Mouse (Mus musculus): ENCODE results near the gene Cbarp. TPM values are rescaled to one million over a fixed set of nuclear protein-coding genes. Genes with fewer than 3 reads are reported as not detected.
A peak's percentile ranks its signal among the peaks of the same experiment; 100 is the strongest.

The Cbarp gene
- polyA plus RNA-seq, 1 experiment from 2014 or later = 66.9 TPM

- no peaks in the 10 kb centered on the region for H3K27me3 ChIP-seq (replicated peaks)
- H3K9ac ChIP-seq = peak overlapping the region; percentile 99
- 25% methylated on average over 3 of the region's 3 CpGs for WGBS
- peak overlapping the region; percentile 67 for H3K4me2 ChIP-seq
- peaks cover 52% of the 10 kb centered on the region for H3K4me1 ChIP-seq
- no peak for ATAC-seq (replicated peaks)
- H3K36me3 ChIP-seq (replicated peaks) = peaks cover 46% of the 10 kb centered on the region
- no peaks in the 10 kb centered on the region for H3K9me3 ChIP-seq
- H3K27ac ChIP-seq = peak overlapping the region; percentile 100
- peak overlapping the region; percentile 94 for H3K4me3 ChIP-seq
Observed at GRCm38 (mm10) chr10:80152873-80153260, 12.2 kb upstream of the Cbarp start.

- Histone ChIP-seq H3K27me3 (replicated peaks) (no peaks in the 10 kb centered on the region), H3K4me1 (peaks cover 54% of the 10 kb centered on the region), H3K36me3 (replicated peaks) (peaks cover 44% of the 10 kb centered on the region), H3K9ac (peak overlapping the region; percentile 99), H3K27ac (peak overlapping the region; percentile 100), H3K4me2 (peak overlapping the region; percentile 67), H3K4me3 (peak overlapping the region; percentile 94), H3K9me3 (no peaks in the 10 kb centered on the region)
- no peak for ATAC-seq (replicated peaks)
- WGBS = 3% methylated on average over 15 of the region's 15 CpGs
Observed at GRCm38 (mm10) chr10:80152071-80152872, 11.6 kb upstream of the Cbarp start.

GRCm38 (mm10) chr10:80151211-80152034 lies 10.8 kb upstream of the Cbarp start:
- peak overlapping the region; percentile 94 for H3K4me3 ChIP-seq
- peak overlapping the region; percentile 67 for H3K4me2 ChIP-seq
- peaks cover 35% of the 10 kb centered on the region for H3K36me3 ChIP-seq (replicated peaks)
- no peak for ATAC-seq (replicated peaks)
- whole genome bisulfite sequencing = under 1% methylated on average over 26 of the region's 26 CpGs
- no peaks in the 10 kb centered on the region for H3K27me3 ChIP-seq (replicated peaks)
- peak overlapping the region; percentile 99 for H3K9ac ChIP-seq
- H3K27ac ChIP-seq = peak overlapping the region; percentile 100
- H3K4me1 ChIP-seq = peaks cover 51% of the 10 kb centered on the region
- no peaks in the 10 kb centered on the region for H3K9me3 ChIP-seq

GRCm38 (mm10) chr10:80150226-80151210 lies 9.9 kb upstream of the Cbarp start:
- Histone ChIP-seq H3K4me3 (peak overlapping the region; percentile 94), H3K4me1 (peaks cover 57% of the 10 kb centered on the region), H3K9ac (peak overlapping the region; percentile 99), H3K27me3 (replicated peaks) (no peaks in the 10 kb centered on the region), H3K9me3 (no peaks in the 10 kb centered on the region), H3K4me2 (peak overlapping the region; percentile 67), H3K36me3 (replicated peaks) (peaks cover 26% of the 10 kb centered on the region), H3K27ac (peak overlapping the region; percentile 100)
- whole genome bisulfite sequencing = under 1% methylated on average over 69 of the region's 71 CpGs
- no peak for ATAC-seq (replicated peaks)

DNA sequence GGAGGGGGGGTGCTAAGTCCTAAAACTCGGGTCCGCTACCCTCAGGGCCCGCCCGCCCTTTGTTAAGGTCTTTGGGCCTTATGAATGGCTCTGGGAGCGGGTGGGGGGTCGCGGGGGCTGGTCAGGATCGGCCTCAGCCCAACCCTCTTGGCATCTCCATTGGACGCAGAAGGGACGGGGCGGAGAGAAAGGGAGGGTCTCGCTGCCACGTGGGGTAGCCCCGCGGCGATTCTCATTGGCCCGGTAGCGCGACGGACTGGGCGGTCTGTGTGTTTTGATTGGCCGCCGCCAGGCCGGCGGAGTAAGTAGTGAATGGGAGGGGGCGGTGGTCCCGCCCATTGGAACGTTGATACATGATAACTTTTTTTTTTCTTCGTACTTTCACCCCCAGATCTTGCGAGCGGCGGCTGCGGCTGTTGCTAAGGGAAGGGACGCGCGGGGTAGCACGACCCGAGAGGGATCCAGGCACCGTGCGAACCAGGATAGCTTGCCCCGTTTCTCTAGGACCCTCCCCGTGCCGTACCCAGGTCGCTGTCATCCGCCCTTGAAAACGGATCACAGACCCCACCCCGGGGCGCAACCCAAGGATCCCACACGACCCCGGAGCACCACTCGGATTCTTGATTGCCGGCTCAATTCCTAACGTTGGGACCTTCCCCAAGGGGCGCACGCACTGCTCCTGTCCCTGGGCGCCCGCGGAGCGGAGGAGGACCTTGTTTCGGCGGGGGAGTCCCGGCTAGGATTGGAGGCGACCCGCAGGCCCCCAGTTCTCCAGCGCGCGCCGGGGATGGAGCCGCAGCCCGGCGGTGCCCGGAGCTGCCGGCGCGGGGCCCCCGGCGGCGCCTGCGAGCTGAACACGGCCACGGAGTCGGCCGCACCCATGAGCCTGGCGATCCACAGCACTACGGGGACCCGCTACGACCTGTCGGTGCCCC lies 8.9 kb upstream of the Cbarp start:
- WGBS = under 1% methylated on average over 81 of the region's 88 CpGs
- Histone ChIP-seq H3K36me3 (replicated peaks) (peaks cover 16% of the 10 kb centered on the region), H3K27me3 (replicated peaks) (no peaks in the 10 kb centered on the region), H3K4me2 (peak overlapping the region; percentile 67), H3K4me1 (peaks cover 52% of the 10 kb centered on the region), H3K27ac (peak overlapping the region; percentile 100), H3K9me3 (no peaks in the 10 kb centered on the region), H3K9ac (peak overlapping the region; percentile 99), H3K4me3 (peak overlapping the region; percentile 94)
- ATAC-seq (replicated peaks) = peak; percentile 89

DNA sequence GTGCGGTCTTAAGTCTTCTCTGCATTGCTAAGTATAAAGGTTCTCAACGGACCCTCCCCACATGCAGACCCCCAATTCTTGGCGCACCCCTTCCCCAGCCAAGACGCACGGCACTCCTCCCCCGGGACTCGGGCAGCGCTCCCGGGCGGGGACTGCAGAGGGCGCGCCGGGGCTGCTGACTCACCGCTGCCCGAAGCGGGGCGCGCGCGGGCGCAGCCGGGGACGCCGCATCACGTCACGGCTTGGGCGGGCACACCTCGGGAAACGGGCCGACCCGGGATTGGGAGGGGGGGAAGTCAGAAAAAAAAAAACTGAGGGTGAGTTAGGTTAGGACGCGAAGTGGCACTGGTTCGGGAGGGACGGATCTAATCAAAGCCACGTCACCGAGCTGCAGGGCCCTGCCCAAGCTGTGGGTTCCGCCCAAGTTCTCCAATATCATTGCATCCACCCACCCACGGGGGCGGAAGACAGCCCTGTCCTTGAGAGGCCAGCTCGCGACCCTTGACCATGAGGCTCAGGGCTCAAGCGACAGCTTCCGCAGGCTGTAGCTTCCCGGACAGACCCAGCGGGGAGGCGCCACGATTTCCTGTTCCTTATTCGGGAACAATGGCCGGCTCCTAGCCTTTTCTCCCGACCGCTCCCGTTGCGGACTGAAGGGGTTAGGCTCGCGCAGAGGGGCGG lies 8.1 kb upstream of the Cbarp start:
- peaks cover 12% of the 10 kb centered on the region; the same call in 1 of the 2 replicates for H3K36me3 ChIP-seq (replicated peaks)
- H3K4me2 ChIP-seq = peak overlapping the region; percentile 67
- H3K4me1 ChIP-seq = peaks cover 49% of the 10 kb centered on the region
- WGBS = under 1% methylated on average over 57 of the region's 57 CpGs
- H3K27ac ChIP-seq = peak overlapping the region; percentile 100
- peak overlapping the region; percentile 94 for H3K4me3 ChIP-seq
- H3K27me3 ChIP-seq (replicated peaks) = no peaks in the 10 kb centered on the region
- H3K9ac ChIP-seq = peak overlapping the region; percentile 95
- peak; percentile 57 for ATAC-seq (replicated peaks)
- H3K9me3 ChIP-seq = no peaks in the 10 kb centered on the region

- peak within 1 kb of the TSS; percentile 94 for H3K4me3 ChIP-seq
- peak within 1 kb of the TSS; percentile 95 for H3K9ac ChIP-seq
- no peaks in the 10 kb centered on the region for H3K9me3 ChIP-seq
- WGBS = under 1% methylated on average over 40 of the region's 42 CpGs
- ATAC-seq (replicated peaks) = peak; percentile 14
- peaks cover 48% of the 10 kb centered on the region for H3K4me1 ChIP-seq
- H3K27me3 ChIP-seq (replicated peaks) = no peaks in the 10 kb centered on the region
- peak within 1 kb of the TSS; percentile 100 for H3K27ac ChIP-seq
- peaks cover 4% of the 10 kb centered on the region; the same call in 1 of the 2 replicates for H3K36me3 ChIP-seq (replicated peaks)
- H3K4me2 ChIP-seq = peak within 1 kb of the TSS; percentile 67
Observed at GRCm38 (mm10) chr10:80147719-80148601, 7.3 kb upstream of the Cbarp start, which contains the start of gene Midn. TSS of gene Midn (plus strand) at chr10:80148272.

DNA sequence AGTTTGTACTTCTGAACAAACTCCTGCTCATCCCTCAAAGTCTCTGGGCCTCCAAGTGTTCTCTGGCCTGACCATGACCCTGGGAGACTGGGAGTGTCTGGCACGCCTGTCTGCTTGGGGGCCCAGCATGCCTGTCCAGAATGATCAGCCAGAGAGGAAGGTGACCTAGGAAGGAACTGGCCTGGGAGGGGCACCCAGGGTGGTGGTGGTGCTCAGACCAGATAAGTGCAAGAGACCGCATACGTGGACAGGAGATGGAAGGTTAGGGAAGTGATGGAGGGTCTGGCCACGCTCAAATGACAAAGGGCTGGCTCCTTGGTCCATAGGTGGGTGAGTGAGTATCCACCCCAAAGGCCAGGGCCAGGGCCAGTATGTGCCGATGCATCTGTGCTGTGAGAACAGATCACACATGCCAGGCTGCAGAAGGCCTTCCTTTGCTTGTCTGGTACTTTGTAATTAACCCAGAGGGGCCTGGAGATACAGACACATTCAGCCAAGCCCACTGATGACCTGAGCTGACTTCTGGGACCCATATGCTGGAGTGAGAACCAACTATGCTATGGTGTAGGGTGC lies 6.6 kb upstream of the Cbarp start:
- Histone ChIP-seq H3K27me3 (replicated peaks) (no peaks in the 10 kb centered on the region), H3K4me3 (peak overlapping the region; percentile 94), H3K36me3 (replicated peaks) (peaks cover 3% of the 10 kb centered on the region; the same call in 1 of the 2 replicates), H3K4me1 (peaks cover 46% of the 10 kb centered on the region), H3K9me3 (no peaks in the 10 kb centered on the region), H3K4me2 (peak overlapping the region; percentile 67), H3K9ac (no peak overlapping the region), H3K27ac (peak overlapping the region; percentile 100)
- WGBS = 79% methylated on average over 5 of the region's 5 CpGs
- no peak for ATAC-seq (replicated peaks)

DNA sequence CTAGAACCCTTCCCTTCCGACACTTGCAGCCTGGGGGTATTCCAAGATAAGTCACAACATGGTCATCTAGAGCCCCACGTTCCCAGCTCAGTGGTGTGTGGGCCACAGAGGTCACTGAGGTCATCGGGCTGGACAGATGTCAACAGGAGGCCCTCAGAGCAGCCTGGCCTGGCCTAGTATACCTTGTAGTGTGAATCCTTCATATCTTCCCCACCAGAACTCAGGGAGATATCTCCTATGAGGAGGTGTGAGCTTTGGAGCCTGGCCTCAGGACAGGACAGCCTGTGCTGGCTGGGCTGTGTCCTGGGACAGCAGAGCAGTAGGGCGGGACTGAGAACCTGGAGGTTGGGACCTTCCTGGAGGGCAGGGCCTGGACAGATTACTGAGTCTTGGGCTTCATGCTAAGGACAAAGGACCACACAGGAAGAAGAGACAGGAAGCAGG lies 6.0 kb upstream of the Cbarp start:
- Histone ChIP-seq H3K4me1 (peaks cover 44% of the 10 kb centered on the region), H3K27ac (peak overlapping the region; percentile 100; the same call in 1 of the 2 replicates), H3K4me2 (no peak overlapping the region), H3K4me3 (0 out of 2 replicates have a peak overlapping the region, but pooled peaks have one; percentile 2), H3K27me3 (replicated peaks) (no peaks in the 10 kb centered on the region), H3K9me3 (no peaks in the 10 kb centered on the region), H3K9ac (no peak overlapping the region), H3K36me3 (replicated peaks) (peaks cover 3% of the 10 kb centered on the region; the same call in 1 of the 2 replicates)
- ATAC-seq (replicated peaks) = no peak
- 86% methylated on average over 4 of the region's 4 CpGs for WGBS

All from midbrain, embryonic 15.5 days (tissue).